Mouse (Mus musculus): ENCODE results near the gene Srsf4. TPM values are rescaled to one million over a fixed set of nuclear protein-coding genes. Genes with fewer than 3 reads are reported as not detected.

Srsf4 gene
- polyA plus RNA-seq, 1 experiment from 2014 or later = 147 TPM

Other genes starting within 250 kb of the Srsf4 start
- gene Ptpru, start 35.3 kb upstream of the Srsf4 start, polyA plus RNA-seq (2016; fragmentation: Nextera tagmentation; extraction: Ambion mirVana) = 12.4 and 16.8 TPM in 2 replicates
- 51.7 and 58.0 TPM in 2 replicates for gene Mecr, start 30.1 kb upstream of the Srsf4 start, polyA plus RNA-seq (2016; fragmentation: Nextera tagmentation; extraction: Ambion mirVana)
- 0.39 and 0.49 TPM in 2 replicates for gene Tmem200b, start 48.2 kb downstream of the Srsf4 start, polyA plus RNA-seq (2016; fragmentation: Nextera tagmentation; extraction: Ambion mirVana)
- gene Gm10300, start 201.1 kb downstream of the Srsf4 start, polyA plus RNA-seq (2016; fragmentation: Nextera tagmentation; extraction: Ambion mirVana) = not detected in 2 replicates
- 123 and 167 TPM in 2 replicates for gene Epb41, start 201.7 kb downstream of the Srsf4 start, polyA plus RNA-seq (2016; fragmentation: Nextera tagmentation; extraction: Ambion mirVana)

Measured in midbrain, embryonic 10.5 days (tissue).